Mouse (Mus musculus): ENCODE results near the gene Slco4a1.

Slco4a1 gene

GRCm38 (mm10) chr2:180455723-180456698 lies at the start of gene Slco4a1:
Gene Slco4a1, plus strand, starts transcription at chr2:180456245.
- in situ Hi-C loops (cut with MboI; ENCODE audit: unreplicated experiment in 2 of 2): no loop called here

GRCm38 (mm10) chr2:180408410-180408809 lies 47.6 kb upstream of the Slco4a1 start:
- in situ Hi-C loops (cut with MboI; ENCODE audit: unreplicated experiment in 2 of 2): no loop called here

GRCm38 (mm10) chr2:180410432-180410831 lies 45.6 kb upstream of the Slco4a1 start:
- in situ Hi-C loops (cut with MboI; ENCODE audit: unreplicated experiment in 2 of 2): no loop called here

- in situ Hi-C loops (cut with MboI; ENCODE audit: unreplicated experiment in 2 of 2): no loop called here
Measured at GRCm38 (mm10) chr2:180411013-180411412, 45.0 kb upstream of the Slco4a1 start.

GRCm38 (mm10) chr2:180415627-180416026 lies 40.4 kb upstream of the Slco4a1 start:
- in situ Hi-C loops (cut with MboI; ENCODE audit: unreplicated experiment in 2 of 2): no loop called here

- in situ Hi-C loops (cut with MboI; ENCODE audit: unreplicated experiment in 2 of 2): no loop called here
Measured at GRCm38 (mm10) chr2:180417731-180418130, 38.3 kb upstream of the Slco4a1 start.

- in situ Hi-C loops (cut with MboI; ENCODE audit: unreplicated experiment in 2 of 2): no loop called here
Measured at GRCm38 (mm10) chr2:180420641-180421040, 35.4 kb upstream of the Slco4a1 start.

GRCm38 (mm10) chr2:180425115-180425514 lies 30.9 kb upstream of the Slco4a1 start:
- in situ Hi-C loops (cut with MboI; ENCODE audit: unreplicated experiment in 2 of 2): loop anchor here (5.0 kb wide), 4 partner anchors 47 to 152 kb away; no protein-coding TSS in a partner anchor

GRCm38 (mm10) chr2:180427073-180427472 lies 29.0 kb upstream of the Slco4a1 start:
- in situ Hi-C loops (cut with MboI; ENCODE audit: unreplicated experiment in 2 of 2): loop anchor here (5.0 kb wide), 4 partner anchors 45 to 150 kb away; no protein-coding TSS in a partner anchor

- in situ Hi-C loops (cut with MboI; ENCODE audit: unreplicated experiment in 2 of 2): loop anchor here (5.0 kb wide), 4 partner anchors 44 to 149 kb away; no protein-coding TSS in a partner anchor
Measured at GRCm38 (mm10) chr2:180428331-180428730, 27.7 kb upstream of the Slco4a1 start.

- in situ Hi-C loops (cut with MboI; ENCODE audit: unreplicated experiment in 2 of 2): loop anchor here in 1 of 2 experiments (5.0 to 10.0 kb wide), 2 partner anchors 37 to 156 kb away; partner anchors contain the start of gene Cables2
Measured at GRCm38 (mm10) chr2:180430648-180431047, 25.4 kb upstream of the Slco4a1 start.

GRCm38 (mm10) chr2:180432042-180432668 lies 23.9 kb upstream of the Slco4a1 start:
- in situ Hi-C loops (cut with MboI; ENCODE audit: unreplicated experiment in 2 of 2): loop anchor here in 1 of 2 experiments (5.0 to 10.0 kb wide), 2 partner anchors 35 to 157 kb away; partner anchors contain the start of gene Cables2

GRCm38 (mm10) chr2:180432751-180433150 lies 23.3 kb upstream of the Slco4a1 start:
- in situ Hi-C loops (cut with MboI; ENCODE audit: unreplicated experiment in 2 of 2): loop anchor here in 1 of 2 experiments (5.0 to 10.0 kb wide), 2 partner anchors 35 to 158 kb away; partner anchors contain the start of gene Cables2

- in situ Hi-C loops (cut with MboI; ENCODE audit: unreplicated experiment in 2 of 2): loop anchor here in 1 of 2 experiments (5.0 to 10.0 kb wide), 2 partner anchors 34 to 159 kb away; partner anchors contain the start of gene Cables2
Measured at GRCm38 (mm10) chr2:180433350-180433749, 22.7 kb upstream of the Slco4a1 start.

GRCm38 (mm10) chr2:180435341-180435926 lies 20.6 kb upstream of the Slco4a1 start:
- in situ Hi-C loops (cut with MboI; ENCODE audit: unreplicated experiment in 2 of 2): loop anchor here in 1 of 2 experiments (10.0 kb wide), 1 partner anchor 161 kb away; the partner anchor contains the start of gene Cables2

- in situ Hi-C loops (cut with MboI; ENCODE audit: unreplicated experiment in 2 of 2): loop anchor here in 1 of 2 experiments (10.0 kb wide), 1 partner anchor 163 kb away; the partner anchor contains the start of gene Cables2
Measured at GRCm38 (mm10) chr2:180437149-180437864, 18.7 kb upstream of the Slco4a1 start.

- in situ Hi-C loops (cut with MboI; ENCODE audit: unreplicated experiment in 2 of 2): loop anchor here in 1 of 2 experiments (5.0 to 10.0 kb wide), 2 partner anchors 165 to 273 kb away; partner anchors contain the start of genes Cables2 and Gid8
Measured at GRCm38 (mm10) chr2:180439791-180440190, 16.3 kb upstream of the Slco4a1 start.

GRCm38 (mm10) chr2:180440596-180441332 lies 15.3 kb upstream of the Slco4a1 start:
- in situ Hi-C loops (cut with MboI; ENCODE audit: unreplicated experiment in 2 of 2): loop anchor here in 1 of 2 experiments (5.0 kb wide), 1 partner anchor 272 kb away; the partner anchor contains the start of gene Gid8

- in situ Hi-C loops (cut with MboI; ENCODE audit: unreplicated experiment in 2 of 2): loop anchor here in 1 of 2 experiments (5.0 kb wide), 1 partner anchor 270 kb away; the partner anchor contains the start of gene Gid8
Measured at GRCm38 (mm10) chr2:180442061-180442460, 14.0 kb upstream of the Slco4a1 start.

All from v-Abl transformed pro-B cells (cell line).